Mouse (Mus musculus) embryonic fibroblast, embryonic 13.5 days (primary cell): Measurements from ENCODE around the gene Ptprt.

Experiments
- CTCF ChIP-seq: IDR thresholded peaks from 2 replicates; pipeline ENCODE4 v1.5.1; 2011; ENCODE audit warnings: mild to moderate bottlenecking, control low read depth, low read length, moderate library complexity, borderline replicate concordance; ENCODE audit not compliant: insufficient read depth
- POLR2A ChIP-seq: IDR thresholded peaks from 2 replicates; pipeline ENCODE4 v1.6.1; 2011; ENCODE audit warnings: low read depth, mild to moderate bottlenecking, control low read depth, low read length, moderate library complexity

DNA sequence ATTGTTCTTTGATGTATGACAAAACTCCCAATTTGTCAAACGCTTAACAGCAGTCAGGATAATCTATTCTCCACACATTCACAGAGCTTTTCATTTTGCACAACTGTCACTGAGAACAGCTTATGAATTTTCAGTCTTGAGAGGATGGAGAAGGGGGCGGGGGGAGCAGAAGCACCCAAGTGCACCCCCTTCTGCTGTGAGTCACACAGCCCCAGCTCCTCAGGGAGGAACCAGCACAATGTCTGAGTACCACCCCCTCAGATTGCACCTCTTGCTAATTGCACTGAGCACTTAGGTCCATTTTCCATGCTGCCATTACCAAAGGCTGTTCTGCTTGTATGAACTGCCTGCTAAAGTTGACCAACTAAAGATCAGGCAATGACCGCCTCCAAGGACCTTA is 578.6 kb downstream of the Ptprt start:
- no peak for TF ChIP-seq CTCF
- no peak for TF ChIP-seq POLR2A
